Mouse (Mus musculus) kidney, postnatal 0 days (tissue): ENCODE measurements at regions not wholly inside any gene's neighbourhood (a gene's known extent, or its start where the extent isn't known, plus 50 kb on each side); places are given as distances from the start of the nearest gene placed in this dataset.

Experiments used
- ATAC-seq: fragments of 200-750 bp; cut with Nextera tagmentation; replicated peaks from 2 replicates; pipeline ENCODE4 v1.8.0; 2017; ENCODE audit warnings: low read depth, moderate number of reproducible peaks, moderate TSS enrichment, moderate library complexity; ENCODE audit not compliant: low FRiP score
- DNase-seq: peaks from one replicate; pipeline ENCODE4 v3.0.0-alpha.2; 2016; ENCODE audit warnings: low spot score
- H3K27ac ChIP-seq: fragments of 300-500 bp; sonication (generic); 2 replicates; pipeline ENCODE4 v1.5.1; 2014; ENCODE audit warnings: mild to moderate bottlenecking
- H3K27me3 ChIP-seq: fragments of 300-500 bp; sonication (generic); 2 replicates; pipeline ENCODE4 v1.6.1; 2014; ENCODE audit warnings: low read length, mixed read lengths; ENCODE audit not compliant: insufficient read depth
- H3K36me3 ChIP-seq: fragments of 300-500 bp; sonication (generic); 2 replicates; pipeline ENCODE4 v1.6.1; 2014; ENCODE audit warnings: low read length, mixed read lengths; ENCODE audit not compliant: insufficient read depth
- H3K4me1 ChIP-seq: fragments of 300-500 bp; sonication (generic); replicated peaks from 2 replicates; pipeline ENCODE4 v1.6.1; 2014; ENCODE audit warnings: antibody characterized with exemption, low read length, mixed read lengths; ENCODE audit not compliant: insufficient read depth
- H3K4me2 ChIP-seq: fragments of 300-500 bp; sonication (generic); 2 replicates; pipeline ENCODE4 v1.6.1; 2014; ENCODE audit warnings: mild to moderate bottlenecking, low read length, moderate library complexity, mixed read lengths
- H3K4me3 ChIP-seq: fragments of 300-500 bp; sonication (generic); replicated peaks from 2 replicates; pipeline ENCODE4 v1.5.1; 2014; ENCODE audit warnings: low read depth, low read length
- H3K9ac ChIP-seq: fragments of 300-500 bp; sonication (generic); 2 replicates; pipeline ENCODE4 v1.6.1; 2014; ENCODE audit warnings: low read depth, low read length
- H3K9me3 ChIP-seq: fragments of 300-500 bp; sonication (generic); replicated peaks from 2 replicates; pipeline ENCODE4 v1.6.1; 2016; ENCODE audit warnings: low read length, inconsistent platforms, mixed read lengths
- CTCF ChIP-seq: IDR thresholded peaks from 2 replicates; pipeline ENCODE4 v1.5.1; 2016; ENCODE audit warnings: antibody characterized with exemption, low read depth, mild to moderate bottlenecking, moderate library complexity
- WGBS: fragments of 180-500 bp; shearing (Covaris S2); extraction: QIAGEN DNeasy Blood & Tissue Kit; methylation state at CpG from one replicate; pipeline ENCODE4 v1.1.7; 2014; 5-methylcytosine and 5-hydroxymethylcytosine counted together

GRCm38 (mm10) chr9:50176131-50176530, 168.6 kb downstream of the Rpl10-ps3 start:
- ATAC-seq = no peak
- H3K4me2 ChIP-seq = no peak overlapping the region
- H3K36me3 ChIP-seq = no peaks in the 10 kb centered on the region
- no peak for TF ChIP-seq CTCF
- no peak overlapping the region for H3K9ac ChIP-seq
- no peaks in the 10 kb centered on the region for H3K4me1 ChIP-seq
- H3K27me3 ChIP-seq = no peaks in the 10 kb centered on the region
- no peaks in the 10 kb centered on the region for H3K9me3 ChIP-seq
- no peak overlapping the region for H3K4me3 ChIP-seq
- WGBS = 64% methylated on average over 2 of the region's 2 CpGs
- DNase-seq = no peak
- no peak overlapping the region for H3K27ac ChIP-seq

DNA sequence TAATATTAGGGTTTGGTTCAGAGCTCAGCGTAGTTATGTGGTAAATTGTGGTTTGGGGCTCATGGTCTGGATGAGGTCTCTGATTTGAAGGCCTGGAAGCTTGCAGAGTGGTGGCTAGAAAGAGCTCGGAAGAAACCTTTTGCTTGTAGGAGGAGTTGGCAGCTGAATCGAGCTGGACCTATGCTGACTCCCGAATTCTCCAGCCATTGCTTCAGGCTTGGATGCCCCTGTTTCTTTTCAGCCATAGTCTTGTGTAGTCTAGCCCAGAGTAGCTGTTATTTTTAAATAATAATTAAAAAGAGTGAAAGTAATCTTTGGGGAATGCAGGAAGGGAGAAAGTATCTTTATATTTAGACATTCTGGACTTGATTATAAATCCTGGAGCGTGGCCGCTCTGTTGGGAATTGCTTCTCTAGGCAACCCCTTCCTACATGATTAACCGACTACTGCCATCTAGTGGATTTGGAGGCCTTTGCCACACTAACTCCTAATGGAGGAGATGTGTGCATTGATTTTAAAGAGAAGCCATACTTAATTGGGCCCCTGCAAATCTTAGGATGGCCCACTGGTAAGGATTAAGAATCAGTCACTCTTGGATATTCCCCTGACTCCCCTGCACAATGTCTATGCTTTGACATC, 172.8 kb downstream of the Rpl10-ps3 start:
- Histone ChIP-seq H3K4me2 (peak overlapping the region; percentile 46), H3K36me3 (no peaks in the 10 kb centered on the region), H3K9ac (no peak overlapping the region), H3K27ac (peak overlapping the region; percentile 38; the same call in 1 of the 2 replicates), H3K27me3 (no peaks in the 10 kb centered on the region), H3K4me3 (no peak overlapping the region), H3K4me1 (no peaks in the 10 kb centered on the region), H3K9me3 (no peaks in the 10 kb centered on the region)
- WGBS = 13% methylated on average over 7 of the region's 7 CpGs
- TF ChIP-seq CTCF = peak; percentile 96
- DNase-seq = peak; percentile 96
- ATAC-seq = 0 out of 2 replicates have a peak, but pooled peaks have one; percentile 68

GRCm38 (mm10) chr9:50171164-50171563, 173.6 kb downstream of the Rpl10-ps3 start:
- no peak for TF ChIP-seq CTCF
- 51% methylated on average over 2 of the region's 2 CpGs for WGBS
- Histone ChIP-seq H3K27me3 (no peaks in the 10 kb centered on the region), H3K4me3 (no peak overlapping the region), H3K4me2 (no peak overlapping the region), H3K9me3 (no peaks in the 10 kb centered on the region), H3K9ac (no peak overlapping the region), H3K27ac (peak overlapping the region; percentile 39; the same call in 1 of the 2 replicates), H3K36me3 (no peaks in the 10 kb centered on the region), H3K4me1 (no peaks in the 10 kb centered on the region)
- DNase-seq (peak; percentile 62), ATAC-seq (no peak)

DNA sequence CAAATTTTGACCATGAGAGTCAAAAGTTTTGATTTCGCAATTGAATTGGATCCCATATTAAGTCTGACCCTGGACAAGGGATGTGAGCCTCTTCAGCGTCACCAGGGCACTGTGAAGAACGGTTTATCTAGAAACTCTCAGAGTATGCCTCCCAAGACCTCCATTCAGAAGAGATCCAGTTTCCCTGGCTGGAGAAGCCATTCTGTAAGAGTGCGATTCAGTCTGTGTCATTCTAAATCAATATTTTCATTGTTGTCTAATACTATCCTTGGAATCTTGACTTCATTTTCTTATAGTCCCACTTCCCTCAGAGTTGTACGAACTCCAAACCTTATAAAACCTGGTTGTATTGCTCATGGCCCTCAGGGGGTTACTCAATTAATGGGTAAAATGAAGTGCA, 174.1 kb downstream of the Rpl10-ps3 start:
- WGBS = 88% methylated on average over 5 of the region's 5 CpGs
- Histone ChIP-seq H3K4me1 (no peaks in the 10 kb centered on the region), H3K27me3 (no peaks in the 10 kb centered on the region), H3K4me2 (no peak overlapping the region), H3K9ac (no peak overlapping the region), H3K4me3 (no peak overlapping the region), H3K36me3 (no peaks in the 10 kb centered on the region), H3K9me3 (no peaks in the 10 kb centered on the region), H3K27ac (0 out of 2 replicates have a peak overlapping the region, but pooled peaks have one; percentile 39)
- no peak for TF ChIP-seq CTCF
- ATAC-seq = no peak
- DNase-seq = no peak

- H3K9me3 ChIP-seq = no peaks in the 10 kb centered on the region
- no peak overlapping the region for H3K4me3 ChIP-seq
- H3K4me1 ChIP-seq = no peaks in the 10 kb centered on the region
- H3K9ac ChIP-seq = no peak overlapping the region
- no peak overlapping the region for H3K4me2 ChIP-seq
- 89% methylated on average over 3 of the region's 3 CpGs for WGBS
- no peak overlapping the region for H3K27ac ChIP-seq
- no peak for TF ChIP-seq CTCF
- no peaks in the 10 kb centered on the region for H3K36me3 ChIP-seq
- ATAC-seq (no peak), DNase-seq (no peak)
- H3K27me3 ChIP-seq = no peaks in the 10 kb centered on the region
Observed at GRCm38 (mm10) chr9:50154618-50155017, 190.2 kb downstream of the Rpl10-ps3 start.

GRCm38 (mm10) chr9:50150091-50150490, 194.7 kb downstream of the Rpl10-ps3 start:
- Histone ChIP-seq H3K4me3 (no peak overlapping the region), H3K9ac (no peak overlapping the region), H3K36me3 (no peaks in the 10 kb centered on the region), H3K27me3 (no peaks in the 10 kb centered on the region), H3K4me2 (no peak overlapping the region), H3K9me3 (no peaks in the 10 kb centered on the region), H3K27ac (no peak overlapping the region), H3K4me1 (no peaks in the 10 kb centered on the region)
- no peak for TF ChIP-seq CTCF
- DNase-seq (no peak), ATAC-seq (no peak)

DNA sequence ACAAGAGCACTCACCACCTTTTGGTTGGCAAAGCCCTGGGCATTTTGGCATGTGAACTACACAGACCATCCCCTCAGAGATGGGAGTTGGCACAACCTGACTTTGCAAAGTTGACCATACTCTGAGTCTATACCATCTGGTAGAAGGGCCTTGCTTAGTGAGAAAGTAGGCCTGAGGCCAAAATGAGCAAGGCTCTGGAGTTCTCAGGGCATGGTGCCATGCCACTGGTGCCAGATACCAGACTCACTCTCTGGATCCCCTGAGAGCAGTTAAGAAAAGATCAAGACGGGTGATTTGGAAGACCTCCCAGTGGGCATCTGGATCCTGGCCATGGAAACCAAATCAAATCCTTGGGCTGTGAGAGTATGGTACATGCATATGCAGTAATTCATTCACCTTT, 202.0 kb downstream of the Rpl10-ps3 start:
- 94% methylated on average over 1 of the region's 1 CpGs for WGBS
- H3K4me2 ChIP-seq = no peak overlapping the region
- TF ChIP-seq CTCF = no peak

More for the DNA sequence above, 202.0 kb downstream of the Rpl10-ps3 start:
- no peaks in the 10 kb centered on the region for H3K27me3 ChIP-seq
- no peak for DNase-seq
- H3K27ac ChIP-seq = no peak overlapping the region
- no peaks in the 10 kb centered on the region for H3K36me3 ChIP-seq
- H3K4me1 ChIP-seq = no peaks in the 10 kb centered on the region
- H3K4me3 ChIP-seq = no peak overlapping the region
- ATAC-seq = no peak
- no peak overlapping the region for H3K9ac ChIP-seq
- H3K9me3 ChIP-seq = no peaks in the 10 kb centered on the region
